Mouse (Mus musculus): ENCODE results near the gene Gm42372.

- TF ChIP-seq POLR2A (IDR thresholded peaks at IDR 0.05; ENCODE audit: low read depth, low read length): no peak
- TF ChIP-seq CTCF (IDR thresholded peaks at IDR 0.05; ENCODE audit: extremely low read depth, insufficient read depth, insufficient read length, insufficient replicate concordance): no peak
These were observed 20.5 kb downstream of the Gm42372 start for GRCm38 (mm10) chr7:17003230-17003960.

Data from spleen, adult 2 months (tissue).